Mouse (Mus musculus): Measurements from ENCODE around the gene Npnt.

- TF ChIP-seq HCFC1 (IDR thresholded peaks at IDR 0.05; ENCODE audit: borderline replicate concordance, insufficient read depth, low read length) (no peak), ZNF384 (IDR thresholded peaks at IDR 0.05; ENCODE audit: low read depth, low read length) (no peak), ZC3H11A (IDR thresholded peaks at IDR 0.05; ENCODE audit: borderline replicate concordance, low read depth, low read length) (no peak)
Measured at GRCm38 (mm10) chr3:132865596-132865995, 84.5 kb downstream of the Npnt start.

Measured in ES-E14 (cell line).